11 mouse cellular contexts compared by ENCODE assay signal in genomic region chr4:114308518-114308917, GRCm38 (mm10).
DNase-seq lines count a peak whose midpoint lies in the region; ATAC-seq and TF ChIP-seq lines count a peak whose summit lies in the region.
"Had no signal": no experiment of that assay in that cellular context is flagged by ENCODE, and none has a peak within 500 bp of the region (broad histone marks: within the 10 kb centered on the region; RNA-seq: fewer than 3 reads in every experiment).

No protein-coding gene starts in this region.

- TF ChIP-seq CTCF in left cerebral cortex, adult 2 months (IDR thresholded peaks at IDR 0.05): peak; percentile 71
- peak in 2 of 3 experiments; percentile 22 to 39; a peak in 2 of 6 replicates for TF ChIP-seq CTCF in MEL (IDR thresholded peaks at IDR 0.05 in 2 of 3, conservative IDR thresholded peaks at IDR 0.05 in 1 of 3; ENCODE audit: control insufficient read depth in 1 of 3, insufficient read depth in 1 of 3, low read depth in 2 of 3, low read length in 3 of 3, poor library complexity in 1 of 3, severe bottlenecking in 1 of 3)

- no peak for TF ChIP-seq POLR2A in MEL (IDR thresholded peaks at IDR 0.05; ENCODE audit: control insufficient read depth in 1 of 2, insufficient read depth in 1 of 2, low read depth in 1 of 2, low read length in 2 of 2, poor library complexity in 1 of 2)

- no peak overlapping the region for H3K4me2 ChIP-seq in forebrain, embryonic 15.5 days (replicated peaks)
- H3K4me2 ChIP-seq: lung, embryonic 15.5 days; stomach, embryonic 15.5 days had no signal

- H3K9me3 ChIP-seq in forebrain, embryonic 10.5 days: no peaks in the 10 kb centered on the region
- H3K9me3 ChIP-seq in forebrain, embryonic 15.5 days: no peaks in the 10 kb centered on the region
- H3K9me3 ChIP-seq in MEL (replicated peaks; ENCODE audit: insufficient read depth, low read length): no peaks in the 10 kb centered on the region
- H3K9me3 ChIP-seq in embryonic facial prominence, embryonic 10.5 days: no peaks in the 10 kb centered on the region
- H3K9me3 ChIP-seq: lung, embryonic 15.5 days; stomach, embryonic 15.5 days had no signal

- ATAC-seq in forebrain, embryonic 15.5 days (replicated peaks): no peak
- ATAC-seq in megakaryocyte-erythroid progenitor cell, adult 5-6 weeks (replicated peaks; ENCODE audit: low FRiP score, low TSS enrichment, poor library complexity, severe bottlenecking): peak; percentile 74; the same call in 1 of the 2 replicates
- no peak for ATAC-seq in monocyte, adult 5-6 weeks (replicated peaks; ENCODE audit: insufficient number of reproducible peaks, low FRiP score, low TSS enrichment, poor library complexity, severe bottlenecking)

- WGBS in forebrain, embryonic 10.5 days: 20% methylated on average over 1 of the region's 1 CpGs
- 13% methylated on average over 1 of the region's 1 CpGs for WGBS in forebrain, embryonic 15.5 days
- WGBS in embryonic facial prominence, embryonic 10.5 days: 7% methylated on average over 1 of the region's 1 CpGs

- 0 out of 2 replicates have a peak, but pooled peaks cover 6% of the 10 kb centered on the region for H3K4me1 ChIP-seq in forebrain, embryonic 10.5 days
- no peaks in the 10 kb centered on the region for H3K4me1 ChIP-seq in forebrain, embryonic 15.5 days
- no peaks in the 10 kb centered on the region for H3K4me1 ChIP-seq in MEL (ENCODE audit: control insufficient read depth in 1 of 2, insufficient read depth in 2 of 2, low read length in 2 of 2)
- H3K4me1 ChIP-seq in embryonic facial prominence, embryonic 10.5 days: no peaks in the 10 kb centered on the region
- H3K4me1 ChIP-seq: lung, embryonic 15.5 days; stomach, embryonic 15.5 days had no signal

- H3K27me3 ChIP-seq in forebrain, embryonic 10.5 days (ENCODE audit: poor library complexity, severe bottlenecking): no peaks in the 10 kb centered on the region
- no peaks in the 10 kb centered on the region for H3K27me3 ChIP-seq in forebrain, embryonic 15.5 days
- H3K27me3 ChIP-seq in MEL (ENCODE audit: control insufficient read depth in 1 of 2, insufficient read depth in 2 of 2, low read length in 2 of 2): no peaks in the 10 kb centered on the region
- H3K27me3 ChIP-seq in embryonic facial prominence, embryonic 10.5 days (replicated peaks; ENCODE audit: low read depth, poor library complexity, severe bottlenecking): no peaks in the 10 kb centered on the region
- H3K27me3 ChIP-seq: lung, embryonic 15.5 days; stomach, embryonic 15.5 days had no signal

- peak; percentile 3 for TF ChIP-seq RAD21 in MEL (IDR thresholded peaks at IDR 0.05; ENCODE audit: low read depth, low read length)

- H3K4me3 ChIP-seq in forebrain, embryonic 10.5 days: no peak overlapping the region
- H3K4me3 ChIP-seq in forebrain, embryonic 15.5 days: no peak overlapping the region
- H3K4me3 ChIP-seq in left cerebral cortex, adult 2 months: no peak overlapping the region
- H3K4me3 ChIP-seq in MEL (ENCODE audit: control insufficient read depth in 1 of 2, insufficient read depth in 1 of 2, low read depth in 2 of 2, low read length in 2 of 2): no peak overlapping the region
- H3K4me3 ChIP-seq in embryonic facial prominence, embryonic 10.5 days: no peak overlapping the region
- H3K4me3 ChIP-seq: lung, embryonic 15.5 days; stomach, embryonic 15.5 days had no signal

- no peak overlapping the region for H3K27ac ChIP-seq in forebrain, embryonic 10.5 days
- no peak overlapping the region for H3K27ac ChIP-seq in forebrain, embryonic 15.5 days (replicated peaks)
- no peak overlapping the region for H3K27ac ChIP-seq in left cerebral cortex, adult 2 months
- no peak overlapping the region for H3K27ac ChIP-seq in MEL (ENCODE audit: control insufficient read depth, low read depth, low read length)
- H3K27ac ChIP-seq in embryonic facial prominence, embryonic 10.5 days (replicated peaks): no peak overlapping the region
- H3K27ac ChIP-seq: lung, embryonic 15.5 days; stomach, embryonic 15.5 days had no signal

- TF ChIP-seq EP300 in MEL (IDR thresholded peaks at IDR 0.05; ENCODE audit: low read depth in 1 of 2, low read length in 2 of 2): no peak

- no peak overlapping the region for H3K9ac ChIP-seq in forebrain, embryonic 15.5 days (replicated peaks)
- no peak overlapping the region for H3K9ac ChIP-seq in MEL (ENCODE audit: control insufficient read depth, low read depth, low read length, poor library complexity, severe bottlenecking)
- H3K9ac ChIP-seq: lung, embryonic 15.5 days; stomach, embryonic 15.5 days had no signal

- intact Hi-C loops in left cerebral cortex, adult 2 months (cut with DNase I): loop anchor here (5.0 kb wide), 1 partner anchor 1521 kb away; no protein-coding TSS in a partner anchor

- no peaks in the 10 kb centered on the region for H3K36me3 ChIP-seq in forebrain, embryonic 10.5 days (replicated peaks)
- H3K36me3 ChIP-seq in forebrain, embryonic 15.5 days: no peaks in the 10 kb centered on the region
- no peaks in the 10 kb centered on the region for H3K36me3 ChIP-seq in MEL (ENCODE audit: control insufficient read depth in 1 of 2, insufficient read depth in 2 of 2, low read length in 2 of 2)
- no peaks in the 10 kb centered on the region for H3K36me3 ChIP-seq in embryonic facial prominence, embryonic 10.5 days (replicated peaks)
- H3K36me3 ChIP-seq: G1E; lung, embryonic 15.5 days; stomach, embryonic 15.5 days had no signal

- DNase-seq in forebrain, embryonic 10.5 days (ENCODE audit: extremely low spot score, low spot score): peak; percentile 43
- DNase-seq in left cerebral cortex, adult 2 months (ENCODE audit: extremely low spot score in 1 of 2, low spot score in 2 of 2): peak in 1 of 2 experiments; percentile 18
- no peak for DNase-seq in left cerebral cortex, adult 8-10 months (ENCODE audit: low spot score in 2 of 2)
- peak; percentile 16 for DNase-seq in MEL (ENCODE audit: low read depth, low spot score)
- DNase-seq in embryonic facial prominence, embryonic 10.5 days (ENCODE audit: low spot score): peak; percentile 40

- H3K79me2 ChIP-seq in MEL (ENCODE audit: control insufficient read depth, insufficient read depth, low read length, poor library complexity): no peaks in the 10 kb centered on the region

TF ChIP-seq in MEL, 35 proteins besides CTCF, POLR2A, EP300 and RAD21:
- TF ChIP-seq E2F4 (IDR thresholded peaks at IDR 0.05; ENCODE audit: borderline replicate concordance, low read depth, low read length): no peak
- TF ChIP-seq SMC3 (IDR thresholded peaks at IDR 0.05; ENCODE audit: low read depth, low read length): peak; percentile 52
- no peak for TF ChIP-seq ELF1 (IDR thresholded peaks at IDR 0.05; ENCODE audit: low read depth, low read length)

Comparison
In these comparisons a context has a peak if more than half of its experiments do, and no peak if none do; other contexts are left out.
1. DNase-seq: peak in forebrain, embryonic 10.5 days (single experiment), MEL (single experiment) and embryonic facial prominence, embryonic 10.5 days (single experiment); none in left cerebral cortex, adult 8-10 months (0 of 2).